Mouse (Mus musculus) thymus, adult 2 months (tissue): Measurements from ENCODE around the gene Med24.

ENCODE experiments used
- CTCF ChIP-seq: fragments of 200-500 bp; IDR thresholded peaks from 2 replicates; pipeline ENCODE4 v1.5.1; 2012; ENCODE audit warnings: mild to moderate bottlenecking, control low read depth, low read length, moderate library complexity, borderline replicate concordance; ENCODE audit not compliant: control insufficient read depth, poor library complexity, insufficient read depth; ENCODE audit errors: extremely low read depth
- POLR2A ChIP-seq: fragments of 200-500 bp; IDR thresholded peaks from 2 replicates; pipeline ENCODE4 v1.6.1; 2012; ENCODE audit warnings: mild to moderate bottlenecking, low read length, control low read depth, moderate library complexity; ENCODE audit not compliant: control insufficient read depth, poor library complexity, insufficient read depth; ENCODE audit errors: extremely low read depth

DNA sequence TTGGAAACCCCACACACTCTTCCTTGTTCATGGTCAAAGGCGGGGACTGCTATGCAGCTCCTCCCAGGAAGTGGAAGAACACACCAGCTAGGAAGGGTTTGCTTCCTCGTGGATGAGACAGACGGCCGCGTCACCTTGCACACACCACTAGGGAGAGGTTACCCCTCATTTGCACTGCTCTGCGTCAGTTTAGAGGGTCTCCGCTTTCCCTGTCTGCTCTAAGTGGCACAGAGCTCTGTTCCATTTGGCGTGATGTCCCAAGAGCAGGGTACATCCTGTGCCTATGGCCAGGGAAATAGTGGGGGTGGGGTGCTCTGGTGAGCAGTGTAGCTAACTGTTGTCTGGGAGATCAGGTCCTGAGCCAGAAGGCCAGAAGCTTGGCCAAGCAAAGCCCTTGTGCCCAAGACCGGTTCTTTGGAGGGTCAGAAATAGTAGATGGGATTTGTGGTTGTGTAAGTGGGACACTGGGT is 25.0 kb upstream of the Med24 start:
- TF ChIP-seq POLR2A (no peak), CTCF (no peak)
